ENCODE assay signal across 22 mouse cellular contexts in the genomic region with DNA sequence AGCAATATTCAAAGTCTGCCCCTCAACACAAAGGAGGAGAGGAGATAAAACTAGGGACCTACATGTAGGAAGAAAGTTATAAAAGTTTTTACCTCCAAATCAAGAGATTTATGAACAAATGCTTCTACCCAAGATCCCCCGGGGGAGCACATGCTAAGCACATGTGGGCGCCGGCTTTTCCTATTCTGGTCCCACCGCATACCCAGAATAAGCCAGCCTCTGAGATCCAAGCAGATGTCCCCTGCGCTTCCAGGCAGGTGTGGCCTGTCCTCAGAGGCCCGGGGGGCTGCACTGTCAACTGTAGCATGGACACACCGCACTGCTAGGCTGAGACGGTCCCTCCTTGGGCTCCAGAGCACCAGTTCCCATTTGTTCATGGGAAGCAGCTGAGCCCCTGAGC. TPM values are rescaled to one million over a fixed set of nuclear protein-coding genes. Genes with fewer than 3 reads are reported as not detected.
DNase-seq lines count a peak whose midpoint lies in the region; ATAC-seq and TF ChIP-seq lines count a peak whose summit lies in the region.
"Had no signal": no experiment of that assay in that cellular context is flagged by ENCODE, and none has a peak within 500 bp of the region (broad histone marks: within the 10 kb centered on the region; RNA-seq: fewer than 3 reads in every experiment).

No protein-coding gene starts in this region.

- WGBS in hindbrain, embryonic 11.5 days: 96% methylated on average over 8 of the region's 8 CpGs
- WGBS in hindbrain, embryonic 10.5 days: 95% methylated on average over 8 of the region's 8 CpGs
- WGBS in midbrain, embryonic 10.5 days: 95% methylated on average over 8 of the region's 8 CpGs
- 98% methylated on average over 8 of the region's 8 CpGs for WGBS in midbrain, postnatal 0 days

- H3K27ac ChIP-seq in hindbrain, embryonic 11.5 days (ENCODE audit: low read depth, low read length): 0 out of 2 replicates have a peak overlapping the region, but pooled peaks have one; percentile 20
- no peak overlapping the region; the same call in 1 of the 2 replicates for H3K27ac ChIP-seq in hindbrain, embryonic 10.5 days
- peak overlapping the region; percentile 29 for H3K27ac ChIP-seq in left cerebral cortex, adult 2 months
- H3K27ac ChIP-seq in midbrain, embryonic 10.5 days (replicated peaks): peak overlapping the region; percentile 77; the same call in 1 of the 2 replicates
- H3K27ac ChIP-seq in midbrain, postnatal 0 days (ENCODE audit: low read depth, low read length): no peak overlapping the region

- H3K27me3 ChIP-seq in hindbrain, embryonic 11.5 days (ENCODE audit: control insufficient read depth, insufficient read depth, low read length): no peaks in the 10 kb centered on the region
- H3K27me3 ChIP-seq in hindbrain, embryonic 10.5 days (ENCODE audit: insufficient read depth, poor library complexity, severe bottlenecking): no peaks in the 10 kb centered on the region
- H3K27me3 ChIP-seq in midbrain, embryonic 10.5 days (ENCODE audit: low read depth, poor library complexity, severe bottlenecking): no peaks in the 10 kb centered on the region
- H3K27me3 ChIP-seq in midbrain, postnatal 0 days (ENCODE audit: insufficient read depth, low read length): no peaks in the 10 kb centered on the region
- H3K27me3 ChIP-seq: CH12.LX, Patski had no signal

- no peaks in the 10 kb centered on the region for H3K9me3 ChIP-seq in hindbrain, embryonic 11.5 days (ENCODE audit: control insufficient read depth, low read length)
- no peaks in the 10 kb centered on the region for H3K9me3 ChIP-seq in hindbrain, embryonic 10.5 days
- H3K9me3 ChIP-seq in midbrain, embryonic 10.5 days (replicated peaks): no peaks in the 10 kb centered on the region
- no peaks in the 10 kb centered on the region for H3K9me3 ChIP-seq in midbrain, postnatal 0 days (ENCODE audit: low read length)
- H3K9me3 ChIP-seq: G1E had no signal

- no peak overlapping the region for H3K9ac ChIP-seq in hindbrain, embryonic 11.5 days (ENCODE audit: low read depth, low read length)
- no peak overlapping the region for H3K9ac ChIP-seq in midbrain, postnatal 0 days (replicated peaks; ENCODE audit: low read length, poor library complexity, severe bottlenecking)

- peaks cover 14% of the 10 kb centered on the region for H3K36me3 ChIP-seq in hindbrain, embryonic 11.5 days (ENCODE audit: control insufficient read depth, insufficient read depth, low read length)
- peaks cover 100% of the 10 kb centered on the region for H3K36me3 ChIP-seq in hindbrain, embryonic 10.5 days
- peaks cover 100% of the 10 kb centered on the region for H3K36me3 ChIP-seq in midbrain, embryonic 10.5 days
- peaks cover 72% of the 10 kb centered on the region for H3K36me3 ChIP-seq in midbrain, postnatal 0 days (ENCODE audit: insufficient read depth, low read length)

- no peak for ATAC-seq in hindbrain, embryonic 11.5 days (ENCODE audit: low FRiP score)
- no peak for ATAC-seq in midbrain, postnatal 0 days (ENCODE audit: low FRiP score)
- ATAC-seq: activated CD4-positive, CD25-positive, alpha-beta regulatory T cell, adult 4 months; CD4-positive, CD25-positive, alpha-beta regulatory T cell, adult 4 months; Patski had no signal

- no peak overlapping the region for H3K4me2 ChIP-seq in hindbrain, embryonic 11.5 days (replicated peaks; ENCODE audit: low read depth, low read length)
- H3K4me2 ChIP-seq in midbrain, postnatal 0 days (ENCODE audit: low read depth, low read length, poor library complexity, severe bottlenecking): no peak overlapping the region

- 0 out of 2 replicates have a peak, but pooled peaks cover 5% of the 10 kb centered on the region for H3K4me1 ChIP-seq in hindbrain, embryonic 11.5 days (replicated peaks; ENCODE audit: control insufficient read depth, insufficient read depth, low read length)
- H3K4me1 ChIP-seq in hindbrain, embryonic 10.5 days (replicated peaks): peaks cover 16% of the 10 kb centered on the region
- peaks cover 20% of the 10 kb centered on the region for H3K4me1 ChIP-seq in midbrain, embryonic 10.5 days
- H3K4me1 ChIP-seq in midbrain, postnatal 0 days (ENCODE audit: insufficient read depth, low read length): peaks cover 4% of the 10 kb centered on the region; the same call in 1 of the 2 replicates

- no peak for DNase-seq in hindbrain, embryonic 11.5 days (ENCODE audit: low spot score)
- DNase-seq in hindbrain, embryonic 10.5 days (ENCODE audit: low spot score): no peak
- no peak for DNase-seq in left cerebral cortex, adult 2 months (ENCODE audit: extremely low spot score in 1 of 2, low spot score in 2 of 2)
- DNase-seq in left cerebral cortex, postnatal 4 days: no peak
- DNase-seq in midbrain, embryonic 10.5 days (ENCODE audit: low spot score): no peak
- DNase-seq in midbrain, postnatal 0 days (ENCODE audit: low spot score): no peak
- DNase-seq in right cerebral cortex, postnatal 10 days (ENCODE audit: low spot score in 2 of 2): peak; percentile 50 to 61
- no peak for DNase-seq in right cerebral cortex, postnatal 25 days
- DNase-seq: adrenal gland, adult 2 months; adrenal gland, adult 8-10 months; adrenal gland, postnatal 10 days; adrenal gland, postnatal 14 days; adrenal gland, postnatal 25 days; adrenal gland, postnatal 36 days; B cell, adult 2 months; cerebellum, adult 11 months; cerebellum, adult 11-12 months had no signal

- TF ChIP-seq CTCF in left cerebral cortex, adult 2 months (IDR thresholded peaks at IDR 0.05): no peak
- no peak for TF ChIP-seq CTCF in midbrain, postnatal 0 days (IDR thresholded peaks at IDR 0.05)

- H3K4me3 ChIP-seq in hindbrain, embryonic 11.5 days (ENCODE audit: low read depth, low read length): no peak overlapping the region
- no peak overlapping the region for H3K4me3 ChIP-seq in hindbrain, embryonic 10.5 days
- H3K4me3 ChIP-seq in left cerebral cortex, adult 2 months: no peak overlapping the region
- H3K4me3 ChIP-seq in midbrain, embryonic 10.5 days: no peak overlapping the region
- H3K4me3 ChIP-seq in midbrain, postnatal 0 days (ENCODE audit: low read depth, low read length): no peak overlapping the region

- intact Hi-C loops in left cerebral cortex, adult 2 months (cut with DNase I): no loop called here
- intact Hi-C loops in left cerebral cortex, postnatal 4 days (cut with DNase I): no loop called here

RNA-seq across cellular contexts. Expression of a gene that starts 19.6 kb away (rescaled TPM):
- 123 and 126 TPM in 2 replicates for polyA plus RNA-seq in hindbrain, embryonic 11.5 days (2014; fragmentation: Nextera tagmentation; extraction: Ambion mirVana)
- polyA plus RNA-seq in hindbrain, embryonic 10.5 days (2016; fragmentation: Nextera tagmentation; extraction: Ambion mirVana): 140 and 149 TPM in 2 replicates
- total RNA-seq in left cerebral cortex, adult 2 months (2021): 10 to 100 TPM; 39.2 to 44.6 TPM
- total RNA-seq in left cerebral cortex, postnatal 4 days (2021): 10 to 100 TPM; 29.4 to 31.3 TPM
- 117 and 122 TPM in 2 replicates for polyA plus RNA-seq in midbrain, embryonic 10.5 days (2016; fragmentation: Nextera tagmentation; extraction: Ambion mirVana)
- total RNA-seq in midbrain, postnatal 0 days (2014; rRNA removed): 45.0 and 85.3 TPM in 2 replicates
- polyA plus RNA-seq in midbrain, postnatal 0 days (2015; fragmentation: Nextera tagmentation; extraction: Ambion mirVana): 80.6 and 86.8 TPM in 2 replicates

Comparison
In these comparisons a context has a peak if more than half of its experiments do, and no peak if none do; other contexts are left out.
1. DNase-seq: peak in right cerebral cortex, postnatal 10 days (2 of 2); none in hindbrain, embryonic 11.5 days (single experiment), hindbrain, embryonic 10.5 days (single experiment), left cerebral cortex, adult 2 months (0 of 2), left cerebral cortex, postnatal 4 days (single experiment), midbrain, embryonic 10.5 days (single experiment), midbrain, postnatal 0 days (single experiment) and right cerebral cortex, postnatal 25 days (single experiment).
2. H3K27ac ChIP-seq: peak in hindbrain, embryonic 11.5 days (single experiment), left cerebral cortex, adult 2 months (single experiment) and midbrain, embryonic 10.5 days (single experiment); none in hindbrain, embryonic 10.5 days (single experiment) and midbrain, postnatal 0 days (single experiment).